Mouse (Mus musculus) small intestine, adult 2 months (tissue): ENCODE data around the gene Fgf8.

Experiments used
- CTCF ChIP-seq: fragments of 200-500 bp; IDR thresholded peaks from 2 replicates; pipeline ENCODE4 v1.5.1; 2012; ENCODE audit warnings: low read depth, mild to moderate bottlenecking, control low read depth, inconsistent platforms, low read length, moderate library complexity, mixed read lengths; ENCODE audit not compliant: insufficient replicate concordance, insufficient read length; ENCODE audit errors: extremely low read depth
- POLR2A ChIP-seq: fragments of 200-500 bp; IDR thresholded peaks from 2 replicates; pipeline ENCODE4 v1.6.1; 2012; ENCODE audit warnings: low read depth, mild to moderate bottlenecking, control low read depth, inconsistent platforms, low read length, moderate library complexity

- TF ChIP-seq POLR2A (no peak), CTCF (no peak)
Observed at GRCm38 (mm10) chr19:45717493-45718220, 25.1 kb downstream of the Fgf8 start.
